Mouse (Mus musculus) olfactory bulb, adult 2 months (tissue): Measurements from ENCODE around the gene Nme3. TPM values are rescaled to one million over a fixed set of nuclear protein-coding genes. Genes with fewer than 3 reads are reported as not detected.

Experiments
- H3K27ac ChIP-seq: fragments of 200-500 bp; 2 replicates; pipeline ENCODE4 v1.5.1; 2012; ENCODE audit warnings: low read depth, low read length; ENCODE audit not compliant: insufficient read depth
- H3K4me1 ChIP-seq: fragments of 200-500 bp; 2 replicates; pipeline ENCODE4 v1.6.1; 2012; ENCODE audit warnings: low read length; ENCODE audit not compliant: control insufficient read depth, insufficient read depth
- H3K4me3 ChIP-seq: fragments of 200-500 bp; 2 replicates; pipeline ENCODE4 v1.5.1; 2012; ENCODE audit warnings: mild to moderate bottlenecking, low read depth, low read length, moderate library complexity; ENCODE audit not compliant: insufficient read depth
- CTCF ChIP-seq: fragments of 200-500 bp; IDR thresholded peaks from 2 replicates; pipeline ENCODE4 v1.5.1; 2012; ENCODE audit warnings: low read depth, mild to moderate bottlenecking, low read length, moderate library complexity; ENCODE audit not compliant: insufficient read depth
- POLR2A ChIP-seq: fragments of 200-500 bp; IDR thresholded peaks from 2 replicates; pipeline ENCODE4 v1.6.1; 2012; ENCODE audit warnings: mild to moderate bottlenecking, low read depth, low read length, moderate library complexity; ENCODE audit not compliant: insufficient read depth
- WGBS: fragments of 180-500 bp; shearing (Covaris S2); methylation state at CpG from one replicate; pipeline ENCODE4 v1.1.7; 2018; 5-methylcytosine and 5-hydroxymethylcytosine counted together
- polyA plus RNA-seq: library from polyadenylated mRNA; stranded (reverse); fragments of >200 nt; gene quantifications from 2 replicates; pipeline ENCODE4 v1.2.4, GENCODE M21; 2012; ENCODE audit warnings: low replicate concordance; ENCODE audit not compliant: missing spikeins, insufficient read depth, insufficient read length

Gene Nme3
- polyA plus RNA-seq, 1 experiment, result not detected

GRCm38 (mm10) chr17:24857831-24858470 lies 38.3 kb upstream of the Nme3 start:
- H3K4me1 ChIP-seq, result peaks cover 19% of the 10 kb centered on the region
- no peak overlapping the region for H3K4me3 ChIP-seq
- whole genome bisulfite sequencing, result 85% methylated on average over 8 of the region's 8 CpGs
- no peak overlapping the region for H3K27ac ChIP-seq
- TF ChIP-seq POLR2A, result no peak

- WGBS, result 73% methylated on average over 6 of the region's 6 CpGs
- Histone ChIP-seq H3K4me3 (no peak overlapping the region), H3K4me1 (peaks cover 19% of the 10 kb centered on the region), H3K27ac (no peak overlapping the region)
- no peak for TF ChIP-seq CTCF
- no peak for TF ChIP-seq POLR2A
Measured at GRCm38 (mm10) chr17:24858967-24859366, 37.3 kb upstream of the Nme3 start.

GRCm38 (mm10) chr17:24860076-24860475 lies 36.2 kb upstream of the Nme3 start:
- 90% methylated on average over 8 of the region's 8 CpGs for WGBS

DNA sequence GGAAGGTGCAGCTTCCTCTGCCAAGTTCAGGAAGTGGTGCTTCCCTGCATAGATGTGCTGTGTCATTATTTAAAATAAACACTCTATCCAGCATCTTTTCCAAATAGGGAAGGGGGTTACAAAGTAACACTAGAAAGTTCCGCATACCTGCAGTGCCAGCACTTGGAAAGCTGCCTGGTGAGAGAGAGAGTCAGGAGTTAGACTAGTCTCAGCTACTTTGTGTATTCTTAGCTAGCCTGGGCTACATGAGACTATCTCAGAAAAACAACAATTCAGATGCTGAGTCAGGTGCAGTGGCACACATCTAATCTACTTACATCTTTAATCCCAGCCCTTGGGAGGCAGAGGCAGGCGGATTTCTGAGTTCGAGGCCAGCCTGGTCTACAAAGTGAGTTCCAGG lies 34.5 kb upstream of the Nme3 start:
- Histone ChIP-seq H3K27ac (no peak overlapping the region), H3K4me1 (peaks cover 10% of the 10 kb centered on the region), H3K4me3 (no peak overlapping the region)
- no peak for TF ChIP-seq POLR2A
- no peak for TF ChIP-seq CTCF
- 94% methylated on average over 3 of the region's 3 CpGs for WGBS

More at GRCm38 (mm10) chr17:24860076-24860475, 36.2 kb upstream of the Nme3 start:
- H3K4me1 ChIP-seq, result peaks cover 19% of the 10 kb centered on the region
- TF ChIP-seq POLR2A, result no peak
- no peak for TF ChIP-seq CTCF
- H3K27ac ChIP-seq, result no peak overlapping the region
- no peak overlapping the region for H3K4me3 ChIP-seq

DNA sequence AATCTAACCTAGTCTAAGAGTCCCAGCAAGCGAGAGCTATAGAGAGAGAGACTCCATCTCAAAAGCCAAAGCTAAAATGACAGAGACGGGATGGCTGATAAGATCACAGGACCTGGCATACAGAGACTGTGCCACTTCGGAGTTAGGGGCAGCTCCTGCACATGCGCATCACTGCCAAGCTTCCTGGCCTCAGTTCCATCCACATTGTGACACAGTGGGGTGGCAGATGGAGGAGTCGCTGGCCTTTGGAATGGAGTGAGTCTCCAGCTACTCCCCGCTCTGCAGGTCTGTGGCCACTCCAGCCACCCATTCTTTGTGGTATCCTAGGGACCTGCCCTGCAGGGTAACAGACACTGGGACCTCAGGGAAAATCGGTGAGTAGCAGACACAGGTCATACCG lies 30.5 kb upstream of the Nme3 start, which contains the start of gene Igfals:
TSS of gene Igfals (plus strand) at position 222 of the 400 bp plus-strand sequence.
- TF ChIP-seq CTCF, result no peak
- no peak for TF ChIP-seq POLR2A
- Histone ChIP-seq H3K4me1 (peaks cover 7% of the 10 kb centered on the region), H3K4me3 (no peak within 1 kb of the TSS), H3K27ac (no peak within 1 kb of the TSS)
- 90% methylated on average over 8 of the region's 8 CpGs for WGBS

DNA sequence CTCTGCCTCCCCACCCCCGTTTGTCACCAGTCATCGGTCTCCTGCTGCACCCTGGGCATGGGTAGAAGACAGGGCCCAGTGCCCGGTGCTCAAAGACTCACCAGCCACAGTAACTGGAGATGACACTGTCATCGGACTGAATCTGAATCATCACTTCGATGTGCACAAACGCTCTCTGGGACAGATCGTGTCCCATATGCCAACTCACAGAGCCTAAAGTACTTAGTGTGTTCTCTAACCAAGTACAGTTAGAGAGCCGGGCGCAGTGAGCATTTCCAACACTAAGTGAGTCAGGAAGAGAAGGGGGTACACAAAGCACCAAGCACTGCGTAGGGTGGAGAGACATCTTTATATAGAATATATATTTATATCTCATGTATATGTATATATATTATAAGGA lies 28.4 kb upstream of the Nme3 start:
- WGBS, result 67% methylated on average over 10 of the region's 10 CpGs
- no peak overlapping the region for H3K4me3 ChIP-seq
- H3K27ac ChIP-seq, result no peak overlapping the region; the same call in 1 of the 2 replicates

GRCm38 (mm10) chr17:24873695-24874404 lies 22.4 kb upstream of the Nme3 start:
- TF ChIP-seq POLR2A, result no peak
- TF ChIP-seq CTCF, result no peak
- H3K4me3 ChIP-seq, result no peak overlapping the region
- H3K27ac ChIP-seq, result no peak overlapping the region
- WGBS, result 53% methylated on average over 4 of the region's 4 CpGs
- H3K4me1 ChIP-seq, result no peaks in the 10 kb centered on the region

More for the DNA sequence above, 28.4 kb upstream of the Nme3 start:
- TF ChIP-seq POLR2A (no peak), CTCF (no peak)
- peaks cover 7% of the 10 kb centered on the region for H3K4me1 ChIP-seq

DNA sequence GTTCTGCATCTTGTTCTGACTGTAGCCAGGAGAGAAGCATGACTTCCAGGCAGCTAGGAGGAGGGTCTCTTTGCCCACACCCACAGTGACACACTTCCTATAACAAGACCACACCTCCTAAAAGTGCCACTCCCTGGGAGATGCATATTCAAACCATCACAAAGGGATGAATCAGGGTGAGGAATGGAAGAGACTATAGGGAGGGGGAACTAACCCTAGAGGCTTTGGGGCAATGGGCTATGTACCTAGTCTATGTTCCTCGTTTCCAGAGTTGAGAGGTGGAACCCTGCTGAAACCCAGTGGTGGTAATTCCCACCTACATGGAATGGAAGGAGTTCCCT lies 21.9 kb upstream of the Nme3 start:
- TF ChIP-seq POLR2A, result no peak
- TF ChIP-seq CTCF, result no peak
- Histone ChIP-seq H3K4me3 (no peak overlapping the region), H3K4me1 (no peaks in the 10 kb centered on the region), H3K27ac (no peak overlapping the region)
- 32% methylated on average over 1 of the region's 1 CpGs for WGBS

DNA sequence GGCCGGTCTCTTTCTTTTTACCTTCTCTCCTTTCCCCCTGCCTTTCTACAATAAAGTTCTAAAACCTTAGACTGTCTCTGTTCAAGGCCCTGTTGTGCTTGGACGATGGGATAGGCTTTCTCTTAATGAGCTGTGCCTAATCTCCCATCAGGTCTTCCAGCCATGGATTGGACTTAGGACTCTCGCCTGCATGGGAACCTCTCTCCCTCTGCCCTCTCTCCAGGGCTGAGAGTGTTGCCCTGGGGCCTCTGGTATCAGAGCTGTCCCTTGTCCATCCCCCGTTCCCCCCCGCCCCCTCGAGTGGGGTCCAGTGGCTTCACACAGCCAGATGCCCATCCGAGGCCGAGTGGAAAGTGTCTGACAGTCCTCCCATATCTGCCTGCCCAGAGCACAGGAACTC lies 21.3 kb upstream of the Nme3 start:
- 77% methylated on average over 8 of the region's 8 CpGs for whole genome bisulfite sequencing
- H3K27ac ChIP-seq, result no peak overlapping the region
- TF ChIP-seq CTCF, result no peak
- TF ChIP-seq POLR2A, result no peak
- H3K4me1 ChIP-seq, result no peaks in the 10 kb centered on the region
- H3K4me3 ChIP-seq, result no peak overlapping the region
